Mouse (Mus musculus) layer of hippocampus, adult 2 months (tissue): ENCODE measurements around the gene Fbxo30. TPM values are rescaled to one million over a fixed set of nuclear protein-coding genes. Genes with fewer than 3 reads are reported as not detected.

ENCODE experiments used
- DNase-seq, 2 experiments: peaks; one replicate each; pipeline ENCODE4 v3.0.0; 2022; ENCODE audit warnings: low spot score in 2 of 2
- H3K27ac ChIP-seq: fragments of 200-600 bp; 2 replicates; pipeline ENCODE4 v1.8.1; 2022
- H3K4me3 ChIP-seq: fragments of 200-600 bp; 2 replicates; pipeline ENCODE4 v1.8.1; 2022; ENCODE audit warnings: mild to moderate bottlenecking
- CTCF ChIP-seq: fragments of 200-600 bp; conservative IDR thresholded peaks from 2 replicates; pipeline ENCODE4 v1.8.1; 2022; ENCODE audit warnings: antibody characterized with exemption, mild to moderate bottlenecking, moderate library complexity
- total RNA-seq, 2 experiments: library from RNA; stranded (reverse); gene quantifications; 2 replicates each; pipeline ENCODE4 v1.2.3; 2021

The Fbxo30 gene
- total RNA-seq, 2 experiments from 2014 or later: 8.1 to 10.1 TPM

GRCm38 (mm10) chr10:11343205-11344141 is 62.3 kb downstream of the Fbxo30 start, which contains the start of gene Epm2a:
Gene Epm2a, plus strand, starts transcription at chr10:11343404.
- Histone ChIP-seq H3K27ac (peak within 1 kb of the TSS; percentile 96), H3K4me3 (peak within 1 kb of the TSS; percentile 79)
- DNase-seq: peak; percentile 57 to 72
- no peak for TF ChIP-seq CTCF

DNA sequence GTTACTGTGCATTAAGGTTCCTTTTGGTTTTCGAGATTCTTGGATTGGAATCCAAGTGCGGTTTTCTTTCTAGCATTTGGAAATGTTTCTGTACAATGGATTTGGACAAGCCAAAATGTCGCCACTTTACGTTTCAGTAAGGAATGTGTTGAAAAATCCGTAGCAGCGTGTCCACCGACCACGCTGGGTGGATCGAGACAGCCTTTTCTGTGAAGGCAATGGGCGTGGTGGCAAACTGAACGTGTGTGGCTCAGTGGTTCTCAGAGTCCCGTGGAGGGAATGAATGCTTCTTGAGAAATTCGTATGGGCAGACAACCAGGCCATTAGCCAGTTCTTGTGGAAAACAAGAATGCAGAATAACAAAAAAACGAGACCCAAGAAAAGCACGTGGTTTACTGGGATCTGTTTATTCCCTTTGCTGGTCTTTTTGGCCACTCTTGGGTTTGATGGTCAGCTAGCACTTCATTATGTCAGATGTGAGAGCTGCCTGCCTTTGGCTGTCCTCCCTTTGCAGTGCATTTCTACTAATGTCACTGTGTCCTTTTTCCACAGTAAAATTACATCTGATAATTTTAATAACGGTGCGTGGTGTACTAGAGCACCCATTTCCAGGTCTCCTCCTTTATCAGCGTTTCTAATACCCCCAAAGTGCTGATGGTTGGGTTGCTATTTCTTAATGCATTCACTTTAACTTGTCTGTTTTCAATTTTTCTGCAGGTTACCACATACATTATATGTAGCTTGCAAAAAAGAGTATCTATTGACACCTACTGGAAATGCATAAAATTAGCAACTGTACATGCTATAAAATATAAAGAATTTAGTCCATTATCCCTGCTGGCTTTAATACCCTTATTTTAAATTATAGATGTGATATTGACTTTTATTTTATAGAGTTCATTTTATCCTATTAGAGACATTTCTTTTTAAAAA is 63.7 kb downstream of the Fbxo30 start:
- H3K4me3 ChIP-seq: peak overlapping the region; percentile 79
- peak; percentile 50 for TF ChIP-seq CTCF
- H3K27ac ChIP-seq: peak overlapping the region; percentile 96; the same call in 1 of the 2 replicates
- no peak for DNase-seq

Other genes starting within 250 kb of the Fbxo30 start
- 10 to 100 TPM; 77.9 to 78.1 TPM for gene Grm1, start 199.0 kb upstream of the Fbxo30 start, total RNA-seq
- gene Shprh, start 131.9 kb upstream of the Fbxo30 start, total RNA-seq: 10 to 100 TPM; 39.4 to 41.3 TPM
- gene Epm2a, start 62.1 kb downstream of the Fbxo30 start, total RNA-seq: 10 to 100 TPM; 30.9 to 34.2 TPM